Mouse (Mus musculus) liver, embryonic 16.5 days (tissue): Measurements from ENCODE around the gene Trcg1. TPM values are rescaled to one million over a fixed set of nuclear protein-coding genes. Genes with fewer than 3 reads are reported as not detected.

Source experiments
- ATAC-seq: fragments of 200-750 bp; cut with Nextera tagmentation; 2 replicates; pipeline ENCODE4 v1.8.0; 2017; ENCODE audit warnings: low read depth, mild to moderate bottlenecking, moderate number of reproducible peaks, moderate library complexity
- H3K27ac ChIP-seq: fragments of 300-500 bp; sonication (generic); 2 replicates; pipeline ENCODE4 v1.5.1; 2014; ENCODE audit warnings: mild to moderate bottlenecking, low read length
- H3K27me3 ChIP-seq: fragments of 300-500 bp; sonication (generic); 2 replicates; pipeline ENCODE4 v1.6.1; 2014; ENCODE audit warnings: low read depth, low read length, mixed read lengths; ENCODE audit not compliant: control insufficient read depth, insufficient read depth
- H3K36me3 ChIP-seq: fragments of 300-500 bp; sonication (generic); 2 replicates; pipeline ENCODE4 v1.6.1; 2014; ENCODE audit warnings: mild to moderate bottlenecking; ENCODE audit not compliant: control insufficient read depth, insufficient read depth
- H3K4me1 ChIP-seq: fragments of 300-500 bp; sonication (generic); 2 replicates; pipeline ENCODE4 v1.6.1; 2014; ENCODE audit warnings: low read depth, low read length, mixed read lengths; ENCODE audit not compliant: control insufficient read depth
- H3K4me2 ChIP-seq: fragments of 300-500 bp; sonication (generic); 2 replicates; pipeline ENCODE4 v1.6.1; 2014; ENCODE audit warnings: low read depth, low read length, mixed read lengths
- H3K4me3 ChIP-seq: fragments of 300-500 bp; sonication (generic); 2 replicates; pipeline ENCODE4 v1.5.1; 2014; ENCODE audit warnings: low read depth, mild to moderate bottlenecking, low read length
- H3K9ac ChIP-seq: fragments of 300-500 bp; sonication (generic); 2 replicates; pipeline ENCODE4 v1.6.1; 2014; ENCODE audit warnings: low read depth, low read length
- H3K9me3 ChIP-seq: fragments of 300-500 bp; sonication (generic); replicated peaks from 2 replicates; pipeline ENCODE4 v1.6.1; 2016; ENCODE audit warnings: low read length; ENCODE audit not compliant: control insufficient read depth
- WGBS: fragments of 180-500 bp; shearing (Covaris S2); extraction: QIAGEN DNeasy Blood & Tissue Kit; methylation state at CpG from one replicate; pipeline ENCODE4 v1.1.7; 2014; ENCODE audit not compliant: insufficient replicate concordance; 5-methylcytosine and 5-hydroxymethylcytosine counted together
- polyA plus RNA-seq: library from polyadenylated mRNA; unstranded; fragments of >200 nt; fragmentation: Nextera tagmentation; extraction: Ambion mirVana; gene quantifications from 2 replicates; pipeline ENCODE4 v1.2.1, GENCODE M21; 2015

The Trcg1 gene
- polyA plus RNA-seq, 1 experiment from 2014 or later, result not detected

- Histone ChIP-seq H3K9me3 (no peaks in the 10 kb centered on the region), H3K36me3 (peaks cover 59% of the 10 kb centered on the region), H3K4me3 (no peak overlapping the region), H3K4me1 (peaks cover 10% of the 10 kb centered on the region), H3K4me2 (no peak overlapping the region), H3K27ac (no peak overlapping the region), H3K9ac (no peak overlapping the region), H3K27me3 (no peaks in the 10 kb centered on the region)
- 77% methylated on average over 9 of the region's 9 CpGs for WGBS
- ATAC-seq, result peak; percentile 52; the same call in 1 of the 2 replicates
Measured at GRCm38 (mm10) chr9:57254823-57255495, 18.6 kb downstream of the Trcg1 start.

- Histone ChIP-seq H3K4me2 (no peak overlapping the region), H3K36me3 (peaks cover 59% of the 10 kb centered on the region), H3K4me1 (peaks cover 22% of the 10 kb centered on the region), H3K9me3 (no peaks in the 10 kb centered on the region), H3K9ac (no peak overlapping the region), H3K27me3 (no peaks in the 10 kb centered on the region), H3K27ac (no peak overlapping the region), H3K4me3 (no peak overlapping the region)
- ATAC-seq, result no peak
- WGBS, result 94% methylated on average over 20 of the region's 20 CpGs
Measured at GRCm38 (mm10) chr9:57256309-57256708, 20.0 kb downstream of the Trcg1 start.

- Histone ChIP-seq H3K27me3 (no peaks in the 10 kb centered on the region), H3K27ac (no peak overlapping the region), H3K9ac (no peak overlapping the region), H3K9me3 (no peaks in the 10 kb centered on the region), H3K36me3 (peaks cover 59% of the 10 kb centered on the region), H3K4me1 (peaks cover 22% of the 10 kb centered on the region), H3K4me3 (no peak overlapping the region), H3K4me2 (no peak overlapping the region)
- WGBS, result 92% methylated on average over 11 of the region's 11 CpGs
- no peak for ATAC-seq
Measured at GRCm38 (mm10) chr9:57256861-57257260, 20.5 kb downstream of the Trcg1 start.

- ATAC-seq, result no peak
- peaks cover 24% of the 10 kb centered on the region for H3K4me1 ChIP-seq
- no peaks in the 10 kb centered on the region for H3K9me3 ChIP-seq
- H3K4me2 ChIP-seq, result no peak overlapping the region
- H3K27ac ChIP-seq, result no peak overlapping the region
- peaks cover 52% of the 10 kb centered on the region for H3K36me3 ChIP-seq
- H3K4me3 ChIP-seq, result no peak overlapping the region
- H3K27me3 ChIP-seq, result no peaks in the 10 kb centered on the region
- 92% methylated on average over 9 of the region's 9 CpGs for WGBS
- H3K9ac ChIP-seq, result no peak overlapping the region
Measured at GRCm38 (mm10) chr9:57257627-57258026, 21.3 kb downstream of the Trcg1 start.

DNA sequence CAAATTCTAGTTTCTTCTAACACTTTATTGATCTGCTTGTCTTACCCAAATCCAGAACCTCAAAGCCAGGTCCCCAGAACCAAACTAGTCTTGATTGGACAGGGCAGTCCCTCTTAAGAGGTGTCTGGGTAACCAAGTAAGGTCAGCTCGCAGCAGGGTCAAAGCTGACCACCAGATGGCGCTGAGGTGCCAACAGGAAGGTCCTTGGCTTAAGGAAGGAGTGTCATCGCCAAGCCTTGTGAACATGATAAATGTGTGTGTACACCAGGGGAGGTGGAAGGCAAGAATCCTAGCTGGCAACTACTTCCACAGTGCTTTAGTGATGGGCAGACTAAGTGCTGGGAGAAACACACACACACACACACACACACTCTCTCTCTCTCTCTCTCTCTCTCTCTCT is 23.4 kb downstream of the Trcg1 start:
- Histone ChIP-seq H3K27me3 (no peaks in the 10 kb centered on the region), H3K9ac (no peak overlapping the region; the same call in 1 of the 2 replicates), H3K4me1 (peaks cover 29% of the 10 kb centered on the region), H3K27ac (no peak overlapping the region; the same call in 1 of the 2 replicates), H3K4me2 (peak overlapping the region; percentile 92), H3K9me3 (no peaks in the 10 kb centered on the region), H3K4me3 (peak overlapping the region; percentile 24; the same call in 1 of the 2 replicates), H3K36me3 (peaks cover 32% of the 10 kb centered on the region)
- ATAC-seq, result peak; percentile 42
- WGBS, result 2% methylated on average over 3 of the region's 3 CpGs

GRCm38 (mm10) chr9:57260940-57261339 is 24.6 kb downstream of the Trcg1 start:
- no peak for ATAC-seq
- Histone ChIP-seq H3K4me2 (peak overlapping the region; percentile 92), H3K9ac (peak overlapping the region; percentile 97), H3K36me3 (peaks cover 32% of the 10 kb centered on the region), H3K4me1 (peaks cover 27% of the 10 kb centered on the region), H3K4me3 (peak overlapping the region; percentile 90), H3K27me3 (no peaks in the 10 kb centered on the region), H3K9me3 (no peaks in the 10 kb centered on the region), H3K27ac (peak overlapping the region; percentile 83)
- WGBS, result 13% methylated on average over 12 of the region's 12 CpGs

DNA sequence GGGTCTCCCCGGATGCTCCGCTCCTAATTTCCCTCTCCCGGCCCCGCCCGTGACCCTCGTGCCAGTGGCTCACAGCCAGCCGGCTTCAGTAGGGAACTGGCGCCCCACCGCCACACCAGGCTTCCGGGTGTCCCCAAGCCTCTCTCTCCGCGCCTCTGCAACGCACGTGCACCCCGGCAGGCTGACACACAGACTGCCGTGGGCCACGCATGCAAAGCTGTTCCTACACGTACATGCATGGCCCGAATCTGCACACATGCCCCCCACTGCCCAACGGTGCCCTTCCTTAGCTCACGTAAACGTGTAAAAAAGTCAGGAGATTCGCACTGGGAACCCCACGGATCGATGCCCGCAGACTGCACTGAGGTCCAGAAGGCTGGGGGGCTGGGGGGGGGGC is 25.2 kb downstream of the Trcg1 start:
- H3K9ac ChIP-seq, result peak overlapping the region; percentile 97
- H3K36me3 ChIP-seq, result peaks cover 26% of the 10 kb centered on the region
- H3K4me1 ChIP-seq, result peaks cover 27% of the 10 kb centered on the region
- under 1% methylated on average over 26 of the region's 26 CpGs for WGBS
- H3K9me3 ChIP-seq, result no peaks in the 10 kb centered on the region
- H3K27ac ChIP-seq, result peak overlapping the region; percentile 83
- H3K4me2 ChIP-seq, result peak overlapping the region; percentile 92
- H3K4me3 ChIP-seq, result peak overlapping the region; percentile 90
- ATAC-seq, result peak; percentile 25
- no peaks in the 10 kb centered on the region for H3K27me3 ChIP-seq

DNA sequence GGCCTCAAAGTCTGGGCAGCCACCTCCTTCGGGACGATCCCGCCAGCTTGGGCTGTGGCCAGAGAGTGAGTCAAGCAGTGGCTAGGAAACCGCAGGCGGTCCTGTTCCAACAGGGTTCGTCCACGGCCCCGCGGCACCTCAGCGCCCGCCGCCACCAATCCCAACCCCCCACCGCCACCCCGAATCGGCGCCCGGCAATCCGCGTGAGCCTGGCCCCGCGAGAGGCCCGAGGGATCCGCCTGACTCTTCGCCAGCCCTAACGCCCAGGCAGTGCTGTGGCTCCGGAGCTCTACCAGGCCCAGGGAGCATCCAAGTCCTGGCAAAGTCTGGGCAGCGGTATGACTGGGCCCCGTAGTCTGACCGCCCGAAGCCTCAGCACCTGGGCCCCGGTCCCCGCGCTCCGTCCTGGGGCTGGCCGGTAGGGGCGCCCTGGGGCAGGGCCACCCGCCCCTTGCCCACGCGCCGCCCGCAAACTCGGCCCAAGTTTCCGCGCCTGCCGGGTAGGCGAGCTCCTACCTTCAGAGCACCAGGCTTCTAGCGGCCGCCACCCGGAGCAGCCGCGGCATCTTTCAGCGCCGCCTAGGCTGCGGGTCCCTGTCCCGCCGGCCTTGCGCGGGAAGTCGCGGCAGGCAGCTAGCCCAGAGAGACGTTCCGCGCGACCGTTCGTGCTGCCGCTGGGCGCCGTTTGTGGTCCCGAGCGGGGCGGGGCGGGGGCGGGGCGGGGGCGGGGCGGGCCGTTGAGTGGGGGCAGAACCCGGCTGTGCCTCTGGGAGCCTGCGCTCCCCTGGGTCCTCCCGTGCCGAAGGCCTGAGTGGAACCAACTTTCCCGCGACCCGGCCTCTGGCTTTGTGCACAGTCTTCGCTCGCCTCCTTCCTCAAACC is 25.8 kb downstream of the Trcg1 start, which contains the start of gene 1700017B05Rik:
Gene 1700017B05Rik (minus strand): TSS at position 700 of the 882 bp plus-strand sequence.
- peak within 1 kb of the TSS; percentile 83 for H3K27ac ChIP-seq
- peaks cover 28% of the 10 kb centered on the region for H3K4me1 ChIP-seq
- H3K4me3 ChIP-seq, result peak within 1 kb of the TSS; percentile 90
- H3K9ac ChIP-seq, result peak within 1 kb of the TSS; percentile 97
- H3K9me3 ChIP-seq, result no peaks in the 10 kb centered on the region
- ATAC-seq, result peak; percentile 87
- peak within 1 kb of the TSS; percentile 92 for H3K4me2 ChIP-seq
- H3K27me3 ChIP-seq, result no peaks in the 10 kb centered on the region
- under 1% methylated on average over 78 of the region's 87 CpGs for WGBS
- peaks cover 20% of the 10 kb centered on the region for H3K36me3 ChIP-seq
